Mouse (Mus musculus) G1E-ER4 (cell line): ENCODE measurements around the gene Cd7. TPM values are rescaled to one million over a fixed set of nuclear protein-coding genes. Genes with fewer than 3 reads are reported as not detected.

Experiments used
- GATA1 ChIP-seq: IDR thresholded peaks from one replicate; pipeline ENCODE4 v1.8.0; 2012; ENCODE audit warnings: low read length, inconsistent platforms
- polyA plus RNA-seq: library from polyadenylated mRNA; stranded (reverse); fragments of >175 nt; gene quantifications from 2 replicates; pipeline ENCODE4 v1.2.3, GENCODE M21; 2012

The Cd7 gene
- polyA plus RNA-seq, 1 experiment, result not detected

- TF ChIP-seq GATA1, result no peak
These were observed 14.3 kb upstream of the Cd7 start for GRCm38 (mm10) chr11:121053536-121053935.

- TF ChIP-seq GATA1, result no peak
These were observed 13.2 kb upstream of the Cd7 start for GRCm38 (mm10) chr11:121052387-121052786.

GRCm38 (mm10) chr11:121051793-121052192, 12.6 kb upstream of the Cd7 start:
- no peak for TF ChIP-seq GATA1

GRCm38 (mm10) chr11:121049840-121050239, 10.6 kb upstream of the Cd7 start:
- TF ChIP-seq GATA1, result no peak

- TF ChIP-seq GATA1, result no peak
These were observed 8.7 kb upstream of the Cd7 start for GRCm38 (mm10) chr11:121047826-121048399.

GRCm38 (mm10) chr11:121045286-121045685, 6.1 kb upstream of the Cd7 start:
- no peak for TF ChIP-seq GATA1

- TF ChIP-seq GATA1, result no peak
These were observed 3.3 kb upstream of the Cd7 start for GRCm38 (mm10) chr11:121042480-121042879.

- TF ChIP-seq GATA1, result no peak
These were observed 2.4 kb upstream of the Cd7 start for GRCm38 (mm10) chr11:121041636-121042035.

- no peak for TF ChIP-seq GATA1
These were observed 2.0 kb upstream of the Cd7 start for GRCm38 (mm10) chr11:121041212-121041611.

GRCm38 (mm10) chr11:121038366-121039240, 615 bp downstream of the Cd7 start:
- no peak for TF ChIP-seq GATA1

- TF ChIP-seq GATA1, result no peak
These were observed 6.1 kb downstream of the Cd7 start for GRCm38 (mm10) chr11:121033118-121033517.

- no peak for TF ChIP-seq GATA1
These were observed 12.0 kb downstream of the Cd7 start for GRCm38 (mm10) chr11:121027259-121027658.

- TF ChIP-seq GATA1, result no peak
These were observed 15.1 kb downstream of the Cd7 start for GRCm38 (mm10) chr11:121024163-121024562.

GRCm38 (mm10) chr11:121019501-121019900, 19.7 kb downstream of the Cd7 start:
- no peak for TF ChIP-seq GATA1

- TF ChIP-seq GATA1, result no peak
These were observed 21.5 kb downstream of the Cd7 start for GRCm38 (mm10) chr11:121017703-121018102.

- TF ChIP-seq GATA1, result no peak
These were observed 23.7 kb downstream of the Cd7 start for GRCm38 (mm10) chr11:121015472-121015871.

- TF ChIP-seq GATA1, result no peak
These were observed 24.3 kb downstream of the Cd7 start for GRCm38 (mm10) chr11:121014896-121015300.
